Mouse (Mus musculus): ENCODE measurements at regions not wholly inside any gene's neighbourhood (a gene's known extent, or its start where the extent isn't known, plus 50 kb on each side); places are given as distances from the start of the nearest gene placed in this dataset.

GRCm38 (mm10) chr13:102507916-102508315 lies 185.4 kb upstream of the Cd180 start:
- DNase-seq (ENCODE audit: low spot score in 2 of 2), result no peak

- no peak for DNase-seq (ENCODE audit: low spot score in 2 of 2)
Measured at GRCm38 (mm10) chr13:102510733-102511279, 182.6 kb upstream of the Cd180 start.

- DNase-seq (ENCODE audit: low spot score in 2 of 2), result no peak
Measured at GRCm38 (mm10) chr13:102518169-102518882, 175.0 kb upstream of the Cd180 start.

- no peak for DNase-seq (ENCODE audit: low spot score in 2 of 2)
Measured at GRCm38 (mm10) chr13:102521427-102521826, 171.9 kb upstream of the Cd180 start.

GRCm38 (mm10) chr13:102522080-102522479 lies 171.3 kb upstream of the Cd180 start:
- DNase-seq (ENCODE audit: low spot score in 2 of 2), result no peak

GRCm38 (mm10) chr13:102526621-102527140 lies 166.7 kb upstream of the Cd180 start:
- no peak for DNase-seq (ENCODE audit: low spot score in 2 of 2)

- peak; percentile 24 to 27 for DNase-seq (ENCODE audit: low spot score in 2 of 2)
Measured at GRCm38 (mm10) chr13:102533784-102534183, 159.6 kb upstream of the Cd180 start.

GRCm38 (mm10) chr13:102537424-102538242 lies 155.7 kb upstream of the Cd180 start:
- DNase-seq (ENCODE audit: low spot score in 2 of 2), result no peak

GRCm38 (mm10) chr13:102540436-102540835 lies 152.9 kb upstream of the Cd180 start:
- no peak for DNase-seq (ENCODE audit: low spot score in 2 of 2)

GRCm38 (mm10) chr13:102544359-102545165 lies 148.8 kb upstream of the Cd180 start:
- DNase-seq (ENCODE audit: low spot score in 2 of 2), result no peak

GRCm38 (mm10) chr13:102545845-102546615 lies 147.3 kb upstream of the Cd180 start:
- DNase-seq (ENCODE audit: low spot score in 2 of 2), result no peak

- DNase-seq (ENCODE audit: low spot score in 2 of 2), result no peak
Measured at GRCm38 (mm10) chr13:102548252-102548651, 145.1 kb upstream of the Cd180 start.

GRCm38 (mm10) chr13:102566846-102567572 lies 126.3 kb upstream of the Cd180 start:
- no peak for DNase-seq (ENCODE audit: low spot score in 2 of 2)

- no peak for DNase-seq (ENCODE audit: low spot score in 2 of 2)
Measured at GRCm38 (mm10) chr13:102569580-102569979, 123.8 kb upstream of the Cd180 start.

GRCm38 (mm10) chr13:102570286-102570685 lies 123.1 kb upstream of the Cd180 start:
- no peak for DNase-seq (ENCODE audit: low spot score in 2 of 2)

GRCm38 (mm10) chr13:102573286-102573921 lies 120.0 kb upstream of the Cd180 start:
- peak; percentile 42 to 73 for DNase-seq (ENCODE audit: low spot score in 2 of 2)

GRCm38 (mm10) chr13:102576871-102577662 lies 116.3 kb upstream of the Cd180 start:
- DNase-seq (ENCODE audit: low spot score in 2 of 2), result no peak

- no peak for DNase-seq (ENCODE audit: low spot score in 2 of 2)
Measured at GRCm38 (mm10) chr13:102578811-102579210, 114.5 kb upstream of the Cd180 start.

GRCm38 (mm10) chr13:102579638-102580037 lies 113.7 kb upstream of the Cd180 start:
- DNase-seq (ENCODE audit: low spot score in 2 of 2), result no peak

Data from frontal cortex, postnatal 14 days (tissue).